Mouse (Mus musculus) heart, adult 2 months (tissue): Measurements from ENCODE around the gene Il25. TPM values are rescaled to one million over a fixed set of nuclear protein-coding genes. Genes with fewer than 3 reads are reported as not detected.
A peak's percentile ranks its signal among the peaks of the same experiment; 100 is the strongest.

Experiments used
- DNase-seq, 2 experiments: peaks; one replicate each; pipeline ENCODE4 v3.0.0; 2021
- H3K27ac ChIP-seq: fragments of 200-600 bp; 2 replicates; pipeline ENCODE4 v1.8.1; 2022
- H3K27me3 ChIP-seq: fragments of 200-500 bp; 2 replicates; pipeline ENCODE4 v1.6.1; 2012; ENCODE audit warnings: mild to moderate bottlenecking, low read length, inconsistent platforms, mixed read lengths; ENCODE audit not compliant: control insufficient read depth, insufficient read depth
- H3K36me3 ChIP-seq: fragments of 200-500 bp; 2 replicates; pipeline ENCODE4 v1.6.1; 2012; ENCODE audit warnings: low read length, inconsistent platforms; ENCODE audit not compliant: control insufficient read depth, insufficient read depth
- H3K4me1 ChIP-seq: fragments of 200-500 bp; 2 replicates; pipeline ENCODE4 v1.6.1; 2011; ENCODE audit warnings: low read length; ENCODE audit not compliant: control insufficient read depth, insufficient read depth
- H3K4me3 ChIP-seq: fragments of 200-600 bp; 2 replicates; pipeline ENCODE4 v1.8.1; 2022
- H3K79me2 ChIP-seq: fragments of 200-500 bp; replicated peaks from 2 replicates; pipeline ENCODE4 v1.6.1; 2012; ENCODE audit warnings: mild to moderate bottlenecking, inconsistent platforms, low read length, moderate library complexity, mixed read lengths; ENCODE audit not compliant: control insufficient read depth, insufficient read depth
- H3K9ac ChIP-seq: fragments of 200-500 bp; 2 replicates; pipeline ENCODE4 v1.6.1; 2012; ENCODE audit warnings: low read depth, mild to moderate bottlenecking, control low read depth, inconsistent platforms, low read length, mixed read lengths
- CTCF ChIP-seq: fragments of 200-600 bp; IDR thresholded peaks from 2 replicates; pipeline ENCODE4 v1.8.1; 2022; ENCODE audit warnings: antibody characterized with exemption, mild to moderate bottlenecking, moderate library complexity
- EP300 ChIP-seq: fragments of 200-500 bp; IDR thresholded peaks from 2 replicates; pipeline ENCODE4 v1.6.1; 2011; ENCODE audit warnings: low read depth, low read length, control low read depth; ENCODE audit not compliant: insufficient read depth
- POLR2A ChIP-seq: fragments of 200-500 bp; IDR thresholded peaks from 2 replicates; pipeline ENCODE4 v1.6.1; 2011; ENCODE audit warnings: mild to moderate bottlenecking, low read depth, low read length, control low read depth; ENCODE audit not compliant: insufficient read depth
- WGBS: fragments of 180-500 bp; shearing (Covaris S2); methylation state at CpG from one replicate; pipeline ENCODE4 v1.1.7; 2018; 5-methylcytosine and 5-hydroxymethylcytosine counted together
- intact Hi-C: fragments of 180-260 bp; cut with DNase I; formaldehyde crosslinking; loops from one replicate; pipeline ENCODE4 v1.15.1; 2025
- polyA plus RNA-seq: library from polyadenylated mRNA; depleted of rRNA; stranded (reverse); fragments of >200 nt; gene quantifications from 2 replicates; pipeline ENCODE4 v1.2.3, GENCODE M21; 2012
- total RNA-seq, 2 experiments: library from RNA; stranded (reverse); gene quantifications; 2 replicates each; pipeline ENCODE4 v1.2.3; 2021

Il25 gene
- total and polyA plus RNA-seq, 3 experiments, result not detected

DNA sequence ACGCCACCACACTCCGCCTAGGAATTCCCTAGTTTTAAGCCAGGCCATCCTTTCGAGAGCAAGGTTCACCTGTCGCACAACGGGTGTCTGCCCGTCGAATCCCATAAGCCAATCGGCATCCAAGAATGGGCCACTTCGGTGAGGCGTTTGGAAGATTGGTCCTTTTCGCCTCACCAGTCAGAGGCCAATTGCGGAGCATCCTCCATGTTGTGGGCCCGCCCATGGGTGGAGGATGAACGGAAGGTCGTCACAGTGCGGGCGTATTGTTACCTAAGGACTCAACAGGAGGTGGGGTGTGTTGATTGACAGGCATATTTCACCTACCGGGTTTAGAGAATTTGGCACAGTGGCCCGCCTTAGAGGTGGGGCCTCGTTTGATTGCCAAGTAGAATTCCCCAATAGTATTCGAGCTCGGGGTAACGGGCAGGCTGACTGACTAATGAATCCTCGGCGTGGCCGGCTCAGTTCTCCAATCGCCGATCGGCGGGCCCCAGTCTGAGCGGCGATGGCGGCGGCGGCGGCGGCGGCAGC lies 38.8 kb upstream of the Il25 start:
- H3K27ac ChIP-seq, result peak overlapping the region; percentile 90
- under 1% methylated on average over 38 of the region's 38 CpGs for WGBS
- intact Hi-C loops, result loop anchor here (1.0 to 2.0 kb wide), 2 partner anchors 29 to 201 kb away; partner anchors contain the start of gene Thtpa
- no peak for TF ChIP-seq CTCF
- TF ChIP-seq EP300, result peak; percentile 91
- peak; percentile 92 for TF ChIP-seq POLR2A
- H3K36me3 ChIP-seq, result peaks cover 14% of the 10 kb centered on the region
- H3K4me3 ChIP-seq, result peak overlapping the region; percentile 91
- H3K9ac ChIP-seq, result peak overlapping the region; percentile 92
- H3K4me1 ChIP-seq, result peaks cover 3% of the 10 kb centered on the region; the same call in 1 of the 2 replicates
- H3K27me3 ChIP-seq, result no peaks in the 10 kb centered on the region
- H3K79me2 ChIP-seq, result peaks cover 2% of the 10 kb centered on the region
- peak; percentile 99 for DNase-seq

DNA sequence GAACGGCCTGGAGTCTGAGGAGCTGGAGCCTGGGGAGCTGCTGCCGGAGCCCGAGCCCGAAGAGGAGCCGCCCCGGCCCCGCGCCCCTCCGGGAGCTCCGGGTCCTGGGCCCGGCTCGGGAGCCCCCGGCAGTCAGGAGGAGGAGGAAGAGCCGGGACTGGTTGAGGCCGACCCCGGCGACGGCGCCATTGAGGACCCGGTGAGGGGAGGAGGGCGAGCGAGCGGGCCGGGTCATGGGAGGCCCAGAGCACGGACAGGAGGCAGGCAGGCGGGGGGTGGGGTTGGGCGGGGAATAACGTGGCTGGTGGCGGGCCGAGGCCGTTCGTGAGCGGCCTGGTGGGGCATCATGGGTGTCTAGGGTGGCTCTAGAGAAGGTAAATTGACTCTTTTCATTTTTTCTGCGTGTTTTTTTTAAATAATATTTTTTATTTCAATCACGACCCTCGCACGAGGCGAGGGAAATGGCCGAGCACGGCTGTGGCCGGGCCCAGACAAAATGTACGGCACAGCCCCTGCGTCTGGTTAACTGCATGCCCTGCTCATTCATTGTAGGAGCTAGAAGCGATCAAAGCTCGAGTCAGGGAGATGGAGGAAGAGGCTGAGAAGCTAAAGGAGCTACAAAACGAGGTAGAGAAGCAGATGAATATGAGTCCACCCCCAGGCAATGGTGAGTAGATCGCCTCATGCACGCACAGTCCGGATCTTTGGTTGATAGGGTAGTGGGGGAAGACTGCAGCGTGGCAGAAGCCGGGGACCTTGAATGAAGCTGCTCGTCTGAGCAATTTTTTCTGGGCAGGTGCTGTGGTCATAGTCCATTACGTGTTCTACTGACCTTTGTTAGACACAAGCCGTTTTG lies 38.0 kb upstream of the Il25 start:
- peaks cover 14% of the 10 kb centered on the region for H3K36me3 ChIP-seq
- under 1% methylated on average over 54 of the region's 54 CpGs for WGBS
- H3K79me2 ChIP-seq, result peaks cover 2% of the 10 kb centered on the region
- peak overlapping the region; percentile 85 for H3K27ac ChIP-seq
- 0 out of 2 replicates have a peak, but pooled peaks have one; percentile 18 for TF ChIP-seq POLR2A
- no peak for TF ChIP-seq CTCF
- no peak for TF ChIP-seq EP300
- no peaks in the 10 kb centered on the region for H3K27me3 ChIP-seq
- peak overlapping the region; percentile 91 for H3K4me3 ChIP-seq
- peaks cover 3% of the 10 kb centered on the region; the same call in 1 of the 2 replicates for H3K4me1 ChIP-seq
- DNase-seq, result no peak
- intact Hi-C loops, result no loop called here
- peak overlapping the region; percentile 92 for H3K9ac ChIP-seq

DNA sequence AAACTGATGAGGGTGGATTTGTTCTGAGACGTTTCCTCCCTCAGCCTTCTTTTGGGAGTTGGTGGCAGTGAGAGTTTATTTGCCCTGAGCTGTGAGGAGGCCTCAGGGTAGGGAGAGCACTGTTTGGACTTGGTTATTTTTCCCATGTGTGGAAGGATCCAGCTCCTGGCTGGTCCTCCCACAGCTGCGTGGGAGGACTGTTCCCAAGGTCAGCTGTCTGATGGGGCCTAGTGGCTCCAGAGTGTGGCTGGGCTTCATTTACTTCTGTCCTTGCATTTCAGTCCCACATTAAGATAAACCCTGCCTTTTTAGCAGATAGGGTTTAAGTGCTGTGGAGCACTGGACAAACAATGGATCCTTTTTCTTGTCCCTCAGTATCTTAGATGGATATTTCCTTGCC lies 35.0 kb upstream of the Il25 start:
- peaks cover 4% of the 10 kb centered on the region for H3K4me1 ChIP-seq
- H3K27me3 ChIP-seq, result no peaks in the 10 kb centered on the region
- no peak for TF ChIP-seq CTCF
- TF ChIP-seq EP300, result no peak
- TF ChIP-seq POLR2A, result no peak
- DNase-seq, result no peak
- peaks cover 14% of the 10 kb centered on the region for H3K36me3 ChIP-seq
- no peak overlapping the region for H3K4me3 ChIP-seq
- H3K27ac ChIP-seq, result no peak overlapping the region
- peaks cover 2% of the 10 kb centered on the region for H3K79me2 ChIP-seq
- WGBS, result 32% methylated on average over 2 of the region's 2 CpGs
- intact Hi-C loops, result no loop called here
- H3K9ac ChIP-seq, result no peak overlapping the region

DNA sequence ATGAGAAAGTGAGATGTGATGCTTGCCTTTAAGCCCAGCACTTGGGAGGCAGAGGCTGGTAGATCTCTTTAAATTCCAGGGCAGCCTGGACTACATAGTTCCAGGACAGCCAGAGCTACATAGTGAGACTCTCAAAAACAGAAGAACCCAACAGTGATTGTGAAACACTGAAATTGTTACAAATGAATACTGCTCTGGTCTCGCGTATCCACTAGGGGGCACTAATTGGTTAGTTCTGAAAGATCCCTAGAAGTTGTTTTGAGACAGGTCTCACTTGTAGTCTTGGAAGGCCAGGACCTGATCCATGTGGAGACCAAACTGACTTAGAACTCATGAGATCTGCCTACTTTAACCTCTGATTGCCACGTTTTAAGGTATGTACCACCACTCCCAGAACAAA lies 32.1 kb upstream of the Il25 start:
- TF ChIP-seq POLR2A (0 out of 2 replicates have a peak, but pooled peaks have one; percentile 29), EP300 (no peak), CTCF (peak; percentile 92)
- Histone ChIP-seq H3K4me3 (no peak overlapping the region), H3K27me3 (no peaks in the 10 kb centered on the region), H3K4me1 (peaks cover 1% of the 10 kb centered on the region), H3K36me3 (peaks cover 7% of the 10 kb centered on the region), H3K9ac (no peak overlapping the region; the same call in 1 of the 2 replicates), H3K27ac (no peak overlapping the region), H3K79me2 (no peaks in the 10 kb centered on the region)
- WGBS, result 1% methylated on average over 3 of the region's 3 CpGs
- intact Hi-C loops, result loop anchor here (1.0 to 2.0 kb wide), 3 partner anchors 16 to 114 kb away; partner anchors contain the start of gene Ngdn
- DNase-seq, result peak in 1 of 2 experiments; percentile 56

DNA sequence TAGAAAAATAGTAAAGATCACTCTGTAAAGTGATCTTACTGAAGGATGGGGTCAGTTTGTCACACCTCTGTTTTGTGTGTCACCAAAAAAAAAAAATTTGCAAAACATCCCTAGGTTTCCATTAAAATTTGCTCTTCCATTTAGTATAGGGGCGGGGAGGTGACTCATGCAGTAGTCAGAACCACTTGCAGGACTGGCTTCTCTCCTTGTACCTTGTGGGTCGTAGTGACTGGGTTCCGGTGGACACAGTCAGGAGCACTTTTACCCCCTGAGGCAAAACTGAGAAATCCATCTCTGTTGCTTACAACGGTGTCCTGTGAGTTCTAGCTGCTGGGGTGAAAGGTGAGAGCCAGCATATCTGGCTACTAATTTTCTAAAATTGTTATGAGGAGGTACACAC lies 28.9 kb upstream of the Il25 start:
- WGBS, result 95% methylated on average over 4 of the region's 4 CpGs
- TF ChIP-seq CTCF, result no peak
- no peak for TF ChIP-seq POLR2A
- no peak for TF ChIP-seq EP300

DNA sequence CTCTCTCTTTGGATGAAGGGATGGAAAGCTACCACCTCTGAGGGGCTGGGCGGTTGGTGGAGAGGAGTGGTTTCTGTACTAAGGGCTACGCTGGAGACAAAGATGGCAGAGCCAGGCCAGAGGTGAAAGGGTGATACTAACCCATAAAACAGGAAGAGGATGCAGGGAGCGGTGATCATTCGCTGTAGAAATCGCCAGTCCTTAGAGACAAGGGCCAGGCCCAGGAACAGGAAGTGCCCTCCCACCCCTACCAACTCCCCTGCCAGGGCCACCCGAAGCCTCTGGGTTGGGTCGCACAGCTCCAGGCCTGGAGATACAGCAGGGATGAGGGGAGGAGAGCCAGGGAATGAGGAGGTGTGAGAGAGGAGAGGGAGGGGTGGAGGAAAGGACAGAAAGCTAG lies 23.8 kb upstream of the Il25 start:
- peaks cover 5% of the 10 kb centered on the region for H3K4me1 ChIP-seq
- no peak overlapping the region for H3K27ac ChIP-seq
- no peaks in the 10 kb centered on the region for H3K36me3 ChIP-seq
- intact Hi-C loops, result no loop called here
- no peak for DNase-seq
- H3K4me3 ChIP-seq, result no peak overlapping the region
- H3K79me2 ChIP-seq, result no peaks in the 10 kb centered on the region
- no peak overlapping the region for H3K9ac ChIP-seq
- no peak for TF ChIP-seq EP300
- no peak for TF ChIP-seq CTCF
- no peak for TF ChIP-seq POLR2A
- 57% methylated on average over 7 of the region's 7 CpGs for WGBS
- peaks cover 3% of the 10 kb centered on the region; the same call in 1 of the 2 replicates for H3K27me3 ChIP-seq

More for the DNA sequence above, 28.9 kb upstream of the Il25 start:
- Histone ChIP-seq H3K79me2 (no peaks in the 10 kb centered on the region), H3K4me3 (no peak overlapping the region), H3K9ac (no peak overlapping the region), H3K4me1 (peaks cover 1% of the 10 kb centered on the region), H3K36me3 (no peaks in the 10 kb centered on the region), H3K27ac (no peak overlapping the region), H3K27me3 (no peaks in the 10 kb centered on the region)
- DNase-seq, result no peak
- intact Hi-C loops, result no loop called here
